Comparison of ENCODE assay signal across 12 mouse cellular contexts in genomic region chr6:90495282-90495912, GRCm38 (mm10). TPM values are rescaled to one million over a fixed set of nuclear protein-coding genes. Genes with fewer than 3 reads are reported as not detected.
DNase-seq lines count a peak whose midpoint lies in the region; ATAC-seq and TF ChIP-seq lines count a peak whose summit lies in the region.
"Had no signal": no experiment of that assay in that cellular context is flagged by ENCODE, and none has a peak within 500 bp of the region (broad histone marks: within the 10 kb centered on the region; RNA-seq: fewer than 3 reads in every experiment).

No protein-coding gene starts in this region.

- intact Hi-C loops in heart, postnatal 10 days (cut with DNase I) = no loop called here

- H3K27me3 ChIP-seq in neural tube, embryonic 12.5 days (replicated peaks) = no peaks in the 10 kb centered on the region

- H3K9me3 ChIP-seq in neural tube, embryonic 12.5 days = no peaks in the 10 kb centered on the region

- TF ChIP-seq POLR2A in olfactory bulb, adult 2 months (IDR thresholded peaks at IDR 0.05; ENCODE audit: insufficient read depth, low read depth, low read length) = no peak

- WGBS in neural tube, embryonic 12.5 days = 56% methylated on average over 6 of the region's 7 CpGs
- WGBS in olfactory bulb, adult 2 months = 41% methylated on average over 6 of the region's 7 CpGs

- peak; percentile 61 for ATAC-seq in frontal cortex, adult (ENCODE audit: low TSS enrichment)
- ATAC-seq in neural tube, embryonic 12.5 days (ENCODE audit: low FRiP score, low read depth) = peak; percentile 48; the same call in 1 of the 2 replicates

- no peak overlapping the region for H3K9ac ChIP-seq in neural tube, embryonic 12.5 days

- H3K4me2 ChIP-seq in neural tube, embryonic 12.5 days (replicated peaks) = no peak overlapping the region

- no peaks in the 10 kb centered on the region for H3K36me3 ChIP-seq in neural tube, embryonic 12.5 days

- no peak overlapping the region for H3K27ac ChIP-seq in neural tube, embryonic 12.5 days
- peak overlapping the region; percentile 8; the same call in 1 of the 2 replicates for H3K27ac ChIP-seq in olfactory bulb, adult 2 months (ENCODE audit: insufficient read depth, low read depth, low read length)

- DNase-seq in frontal cortex, postnatal 25 days (ENCODE audit: low spot score in 2 of 2) = no peak
- no peak for DNase-seq in neural tube, embryonic 10.5 days (ENCODE audit: extremely low spot score, low spot score)
- peak; percentile 42 to 52 for DNase-seq in heart, postnatal 10 days
- no peak for DNase-seq in cerebellum, adult 8-10 months
- no peak for DNase-seq in ovary, postnatal 36 days (ENCODE audit: low spot score)
- DNase-seq: thymus, adult 2 months had no signal

- TF ChIP-seq CTCF in olfactory bulb, adult 2 months (IDR thresholded peaks at IDR 0.05; ENCODE audit: insufficient read depth, low read depth, low read length) = no peak

- H3K4me1 ChIP-seq in neural tube, embryonic 12.5 days = no peaks in the 10 kb centered on the region
- H3K4me1 ChIP-seq in olfactory bulb, adult 2 months (ENCODE audit: control insufficient read depth, insufficient read depth, low read length) = peaks cover 9% of the 10 kb centered on the region

- H3K4me3 ChIP-seq in neural tube, embryonic 12.5 days = no peak overlapping the region
- no peak overlapping the region for H3K4me3 ChIP-seq in olfactory bulb, adult 2 months (ENCODE audit: insufficient read depth, low read depth, low read length)
- H3K4me3 ChIP-seq: myocyte had no signal

RNA-seq across cellular contexts. Expression of gene Aldh1l1, which starts 9.2 kb away (rescaled TPM):
- 9.5 and 9.7 TPM in 2 replicates for polyA plus RNA-seq in neural tube, embryonic 12.5 days (2016; fragmentation: Nextera tagmentation; extraction: Ambion mirVana)
- total RNA-seq in heart, postnatal 10 days (2021) = 1 to 10 TPM; 1.0 to 2.2 TPM
- polyA plus RNA-seq in olfactory bulb, adult 2 months (2012; ENCODE audit: insufficient read depth, insufficient read length, low replicate concordance, missing spikeins) = not detected in 2 replicates

RNA-seq across cellular contexts. Expression of gene Klf15, which starts 33.0 kb away (rescaled TPM):
- polyA plus RNA-seq in neural tube, embryonic 12.5 days (2016; fragmentation: Nextera tagmentation; extraction: Ambion mirVana) = 6.1 and 6.6 TPM in 2 replicates
- 10 to 100 TPM; 15.6 to 38.7 TPM for total RNA-seq in heart, postnatal 10 days (2021)
- polyA plus RNA-seq in olfactory bulb, adult 2 months (2012; ENCODE audit: insufficient read depth, insufficient read length, low replicate concordance, missing spikeins) = not detected in 2 replicates
- total RNA-seq: hematopoietic stem cell, adult 5-6 weeks had no signal
- polyA plus RNA-seq: C2C12 had no signal

Comparison
In these comparisons a context has a peak if more than half of its experiments do, and no peak if none do; other contexts are left out.
1. DNase-seq: peak in heart, postnatal 10 days (2 of 2); none in frontal cortex, postnatal 25 days (0 of 2), neural tube, embryonic 10.5 days (single experiment), cerebellum, adult 8-10 months (single experiment) and ovary, postnatal 36 days (single experiment).